In the genomic region with DNA sequence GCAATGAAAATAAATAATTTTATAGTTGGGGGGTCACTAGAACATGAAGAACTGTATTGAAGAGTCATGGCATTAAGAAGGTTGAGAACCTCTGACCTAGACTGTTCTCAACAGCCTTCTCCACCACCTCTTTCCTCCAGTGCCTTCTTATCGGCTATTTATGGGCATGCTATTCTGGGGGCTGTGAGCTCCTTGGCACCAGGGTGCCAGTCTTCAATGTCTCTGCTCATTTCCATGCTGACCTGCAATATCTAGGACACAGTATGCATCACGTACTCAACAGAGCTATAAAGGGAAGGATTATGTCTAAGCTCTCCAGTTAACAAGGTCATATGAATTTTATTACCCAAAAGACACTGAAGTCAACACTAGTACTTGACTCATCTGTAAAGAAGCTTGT, we compare ENCODE assay signal across 26 mouse cellular contexts. TPM values are rescaled to one million over a fixed set of nuclear protein-coding genes. Genes with fewer than 3 reads are reported as not detected.
DNase-seq lines count a peak whose midpoint lies in the region; ATAC-seq lines count a peak whose summit lies in the region.
"Had no signal": no experiment of that assay in that cellular context is flagged by ENCODE, and none has a peak within 500 bp of the region (broad histone marks: within the 10 kb centered on the region; RNA-seq: fewer than 3 reads in every experiment).

No protein-coding gene starts in this region.

- H3K9me3 ChIP-seq in heart, embryonic 10.5 days: 0 out of 2 replicates have a peak, but pooled peaks cover 4% of the 10 kb centered on the region
- H3K9me3 ChIP-seq in heart, embryonic 15.5 days (replicated peaks): no peaks in the 10 kb centered on the region
- H3K9me3 ChIP-seq: embryonic facial prominence, embryonic 15.5 days had no signal

- intact Hi-C loops in heart, postnatal 25 days (cut with DNase I): loop anchor here (5.0 to 10.0 kb wide), 2 partner anchors 47 to 65 kb away; no protein-coding TSS in a partner anchor

- 88% methylated on average over 2 of the region's 2 CpGs for WGBS in heart, embryonic 10.5 days
- WGBS in heart, embryonic 15.5 days: 70% methylated on average over 2 of the region's 2 CpGs

- H3K9ac ChIP-seq in heart, embryonic 15.5 days: no peak overlapping the region
- H3K9ac ChIP-seq: embryonic facial prominence, embryonic 15.5 days; hindbrain, embryonic 12.5 days had no signal

- ATAC-seq in heart, embryonic 15.5 days (replicated peaks; ENCODE audit: insufficient number of reproducible peaks, insufficient read depth, low FRiP score, low read depth): peak; percentile 69; the same call in 1 of the 2 replicates
- ATAC-seq: CD4-positive, CD25-positive, alpha-beta regulatory T cell, adult 4 months; forebrain, embryonic 14.5 days; hindbrain, embryonic 16.5 days; inflammation-experienced regulatory T-cells, adult 6 months; intestine, postnatal 0 days had no signal

- peak; percentile 67 for DNase-seq in gastrocnemius, adult 18-20 months (ENCODE audit: low spot score)
- no peak for DNase-seq in gastrocnemius, postnatal 25 days
- peak; percentile 30 to 67 for DNase-seq in heart, adult 18-20 months
- no peak for DNase-seq in heart, embryonic 10.5 days (ENCODE audit: low spot score)
- no peak for DNase-seq in heart, postnatal 25 days (ENCODE audit: low spot score)
- no peak for DNase-seq in urinary bladder, postnatal 14 days (ENCODE audit: low spot score)
- DNase-seq: adrenal gland, adult 8-10 months; adrenal gland, postnatal 36 days; B cell, adult 2 months; cerebellum, adult 11 months; cerebellum, adult 8-10 months; cerebellum, postnatal 14 days; embryo, embryonic 11 days; kidney, adult 8-10 months had no signal

- no peak overlapping the region for H3K27ac ChIP-seq in heart, embryonic 10.5 days
- H3K27ac ChIP-seq in heart, embryonic 15.5 days: peak overlapping the region; percentile 2; the same call in 1 of the 2 replicates
- H3K27ac ChIP-seq: embryonic facial prominence, embryonic 15.5 days; forebrain, embryonic 10.5 days; hindbrain, embryonic 12.5 days had no signal

- peaks cover 21% of the 10 kb centered on the region for H3K4me1 ChIP-seq in heart, embryonic 10.5 days
- peaks cover 7% of the 10 kb centered on the region; the same call in 1 of the 2 replicates for H3K4me1 ChIP-seq in heart, embryonic 15.5 days (replicated peaks)
- H3K4me1 ChIP-seq: hindbrain, embryonic 12.5 days had no signal

- no peak overlapping the region for H3K4me2 ChIP-seq in heart, embryonic 15.5 days
- H3K4me2 ChIP-seq: embryonic facial prominence, embryonic 15.5 days; hindbrain, embryonic 12.5 days had no signal

- H3K27me3 ChIP-seq in heart, embryonic 10.5 days (ENCODE audit: insufficient read depth, poor library complexity, severe bottlenecking): peaks cover 8% of the 10 kb centered on the region; the same call in 1 of the 2 replicates
- no peaks in the 10 kb centered on the region for H3K27me3 ChIP-seq in heart, embryonic 15.5 days
- H3K27me3 ChIP-seq: embryonic facial prominence, embryonic 15.5 days; hindbrain, embryonic 12.5 days had no signal

- H3K36me3 ChIP-seq in heart, embryonic 10.5 days: no peaks in the 10 kb centered on the region
- no peaks in the 10 kb centered on the region for H3K36me3 ChIP-seq in heart, embryonic 15.5 days
- H3K36me3 ChIP-seq: embryonic facial prominence, embryonic 15.5 days; forebrain, embryonic 10.5 days; G1E; hindbrain, embryonic 12.5 days had no signal

- H3K4me3 ChIP-seq in heart, embryonic 10.5 days: no peak overlapping the region
- H3K4me3 ChIP-seq in heart, embryonic 15.5 days: no peak overlapping the region
- H3K4me3 ChIP-seq: embryonic facial prominence, embryonic 15.5 days; erythroblast, embryonic 14.5 days; forebrain, embryonic 10.5 days; hindbrain, embryonic 12.5 days had no signal

RNA-seq across cellular contexts. Expression of gene Hrh2, which starts 14.6 kb away (rescaled TPM):
- under 1 TPM; 0.05 to 0.19 TPM for total RNA-seq in gastrocnemius, adult 18-20 months (2021)
- not detected for total RNA-seq in gastrocnemius, postnatal 25 days (2021)
- total RNA-seq in heart, adult 18-20 months (2021): under 1 TPM; 0.37 to 0.51 TPM
- 0.07 and 0.09 TPM in 2 replicates for polyA plus RNA-seq in heart, embryonic 10.5 days (2016; fragmentation: Nextera tagmentation; extraction: Ambion mirVana)
- polyA plus RNA-seq in heart, embryonic 15.5 days (2015; fragmentation: Nextera tagmentation; extraction: Ambion mirVana): 0.04 and 0.14 TPM in 2 replicates
- under 1 TPM; 0.10 to 0.28 TPM for total RNA-seq in heart, postnatal 25 days (2021)
- polyA plus RNA-seq: erythroblast, embryonic 14.5 days; G1E; kidney, embryonic 16.5 days had no signal

Comparison
In these comparisons a context has a peak if more than half of its experiments do, and no peak if none do; other contexts are left out.
1. DNase-seq: peak in gastrocnemius, adult 18-20 months (single experiment) and heart, adult 18-20 months (2 of 2); none in gastrocnemius, postnatal 25 days (single experiment), heart, embryonic 10.5 days (single experiment), heart, postnatal 25 days (single experiment) and urinary bladder, postnatal 14 days (single experiment).